Mouse (Mus musculus): Measurements from ENCODE around the gene Atxn2l. TPM values are rescaled to one million over a fixed set of nuclear protein-coding genes. Genes with fewer than 3 reads are reported as not detected.

Gene Atxn2l
- polyA plus RNA-seq, 1 experiment: 208 TPM

- no peak for DNase-seq (ENCODE audit: low read depth)
- TF ChIP-seq CTCF (IDR thresholded peaks at IDR 0.05; ENCODE audit: borderline replicate concordance, extremely low read depth, insufficient read depth, insufficient read length) (no peak), POLR2A (IDR thresholded peaks at IDR 0.05; ENCODE audit: borderline replicate concordance, extremely low read depth, insufficient read depth, insufficient read length, poor library complexity, severe bottlenecking) (no peak)
These were observed 35.2 kb downstream of the Atxn2l start for GRCm38 (mm10) chr7:126467834-126468627.

GRCm38 (mm10) chr7:126467271-126467670 lies 36.0 kb downstream of the Atxn2l start:
- TF ChIP-seq CTCF (IDR thresholded peaks at IDR 0.05; ENCODE audit: borderline replicate concordance, extremely low read depth, insufficient read depth, insufficient read length): peak; percentile 56; the same call in 1 of the 2 replicates
- no peak for TF ChIP-seq POLR2A (IDR thresholded peaks at IDR 0.05; ENCODE audit: borderline replicate concordance, extremely low read depth, insufficient read depth, insufficient read length, poor library complexity, severe bottlenecking)
- DNase-seq (ENCODE audit: low read depth): peak; percentile 25

GRCm38 (mm10) chr7:126466707-126467106 lies 36.5 kb downstream of the Atxn2l start:
- TF ChIP-seq POLR2A (IDR thresholded peaks at IDR 0.05; ENCODE audit: borderline replicate concordance, extremely low read depth, insufficient read depth, insufficient read length, poor library complexity, severe bottlenecking) (no peak), CTCF (IDR thresholded peaks at IDR 0.05; ENCODE audit: borderline replicate concordance, extremely low read depth, insufficient read depth, insufficient read length) (no peak)
- DNase-seq (ENCODE audit: low read depth): no peak

- TF ChIP-seq CTCF (IDR thresholded peaks at IDR 0.05; ENCODE audit: borderline replicate concordance, extremely low read depth, insufficient read depth, insufficient read length): no peak
- no peak for TF ChIP-seq POLR2A (IDR thresholded peaks at IDR 0.05; ENCODE audit: borderline replicate concordance, extremely low read depth, insufficient read depth, insufficient read length, poor library complexity, severe bottlenecking)
- DNase-seq (ENCODE audit: low read depth): no peak
These were observed 37.1 kb downstream of the Atxn2l start for GRCm38 (mm10) chr7:126466116-126466515.

- no peak for DNase-seq (ENCODE audit: low read depth)
- TF ChIP-seq CTCF (IDR thresholded peaks at IDR 0.05; ENCODE audit: borderline replicate concordance, extremely low read depth, insufficient read depth, insufficient read length) (no peak), POLR2A (IDR thresholded peaks at IDR 0.05; ENCODE audit: borderline replicate concordance, extremely low read depth, insufficient read depth, insufficient read length, poor library complexity, severe bottlenecking) (no peak)
These were observed 37.8 kb downstream of the Atxn2l start for GRCm38 (mm10) chr7:126465246-126466030.

GRCm38 (mm10) chr7:126464836-126465235 lies 38.4 kb downstream of the Atxn2l start:
- TF ChIP-seq POLR2A (IDR thresholded peaks at IDR 0.05; ENCODE audit: borderline replicate concordance, extremely low read depth, insufficient read depth, insufficient read length, poor library complexity, severe bottlenecking) (no peak), CTCF (IDR thresholded peaks at IDR 0.05; ENCODE audit: borderline replicate concordance, extremely low read depth, insufficient read depth, insufficient read length) (no peak)

GRCm38 (mm10) chr7:126464121-126464520 lies 39.1 kb downstream of the Atxn2l start:
- DNase-seq (ENCODE audit: low read depth): no peak
- TF ChIP-seq CTCF (IDR thresholded peaks at IDR 0.05; ENCODE audit: borderline replicate concordance, extremely low read depth, insufficient read depth, insufficient read length) (no peak), POLR2A (IDR thresholded peaks at IDR 0.05; ENCODE audit: borderline replicate concordance, extremely low read depth, insufficient read depth, insufficient read length, poor library complexity, severe bottlenecking) (no peak)

More at GRCm38 (mm10) chr7:126464836-126465235, 38.4 kb downstream of the Atxn2l start:
- DNase-seq (ENCODE audit: low read depth): no peak

- TF ChIP-seq POLR2A (IDR thresholded peaks at IDR 0.05; ENCODE audit: borderline replicate concordance, extremely low read depth, insufficient read depth, insufficient read length, poor library complexity, severe bottlenecking) (no peak), CTCF (IDR thresholded peaks at IDR 0.05; ENCODE audit: borderline replicate concordance, extremely low read depth, insufficient read depth, insufficient read length) (no peak)
- no peak for DNase-seq (ENCODE audit: low read depth)
These were observed 39.7 kb downstream of the Atxn2l start for GRCm38 (mm10) chr7:126463547-126463946.

- TF ChIP-seq CTCF (IDR thresholded peaks at IDR 0.05; ENCODE audit: borderline replicate concordance, extremely low read depth, insufficient read depth, insufficient read length): no peak
- no peak for TF ChIP-seq POLR2A (IDR thresholded peaks at IDR 0.05; ENCODE audit: borderline replicate concordance, extremely low read depth, insufficient read depth, insufficient read length, poor library complexity, severe bottlenecking)
- DNase-seq (ENCODE audit: low read depth): no peak
These were observed 40.2 kb downstream of the Atxn2l start, which contains the start of gene Atp2a1 for GRCm38 (mm10) chr7:126463004-126463403. TSS of gene Atp2a1 (minus strand) at chr7:126463108.

- TF ChIP-seq POLR2A (IDR thresholded peaks at IDR 0.05; ENCODE audit: borderline replicate concordance, extremely low read depth, insufficient read depth, insufficient read length, poor library complexity, severe bottlenecking) (no peak), CTCF (IDR thresholded peaks at IDR 0.05; ENCODE audit: borderline replicate concordance, extremely low read depth, insufficient read depth, insufficient read length) (no peak)
- no peak for DNase-seq (ENCODE audit: low read depth)
These were observed 41.6 kb downstream of the Atxn2l start for GRCm38 (mm10) chr7:126461626-126462025.

GRCm38 (mm10) chr7:126460623-126461399 lies 42.4 kb downstream of the Atxn2l start:
- TF ChIP-seq POLR2A (IDR thresholded peaks at IDR 0.05; ENCODE audit: borderline replicate concordance, extremely low read depth, insufficient read depth, insufficient read length, poor library complexity, severe bottlenecking): no peak
- TF ChIP-seq CTCF (IDR thresholded peaks at IDR 0.05; ENCODE audit: borderline replicate concordance, extremely low read depth, insufficient read depth, insufficient read length): no peak
- DNase-seq (ENCODE audit: low read depth): no peak
